Mouse (Mus musculus): ENCODE results near the gene Ksr2. TPM values are rescaled to one million over a fixed set of nuclear protein-coding genes. Genes with fewer than 3 reads are reported as not detected.

The Ksr2 gene
- polyA plus RNA-seq, 1 experiment from 2014 or later = 8.0 TPM

GRCm38 (mm10) chr5:117802071-117802521 lies 388.3 kb downstream of the Ksr2 start:
- no peak overlapping the region for H3K27ac ChIP-seq
- H3K4me2 ChIP-seq (replicated peaks) = no peak overlapping the region
- H3K36me3 ChIP-seq (replicated peaks; ENCODE audit: control insufficient read depth, insufficient read depth) = no peaks in the 10 kb centered on the region
- H3K27me3 ChIP-seq (ENCODE audit: control insufficient read depth, insufficient read depth, low read length) = no peaks in the 10 kb centered on the region
- WGBS = 87% methylated on average over 11 of the region's 11 CpGs
- H3K4me3 ChIP-seq (replicated peaks; ENCODE audit: low read length) = no peak overlapping the region
- no peaks in the 10 kb centered on the region for H3K4me1 ChIP-seq (replicated peaks; ENCODE audit: control insufficient read depth, insufficient read depth, low read length)
- ATAC-seq (ENCODE audit: low FRiP score) (no peak), DNase-seq (ENCODE audit: low spot score) (no peak)
- H3K9me3 ChIP-seq (ENCODE audit: control insufficient read depth, low read length) = no peaks in the 10 kb centered on the region
- H3K9ac ChIP-seq = no peak overlapping the region

- Histone ChIP-seq H3K36me3 (replicated peaks; ENCODE audit: control insufficient read depth, insufficient read depth) (no peaks in the 10 kb centered on the region), H3K4me1 (replicated peaks; ENCODE audit: control insufficient read depth, insufficient read depth, low read length) (no peaks in the 10 kb centered on the region), H3K4me2 (replicated peaks) (no peak overlapping the region), H3K4me3 (replicated peaks; ENCODE audit: low read length) (no peak overlapping the region), H3K27me3 (ENCODE audit: control insufficient read depth, insufficient read depth, low read length) (no peaks in the 10 kb centered on the region), H3K9ac (no peak overlapping the region), H3K27ac (no peak overlapping the region), H3K9me3 (ENCODE audit: control insufficient read depth, low read length) (no peaks in the 10 kb centered on the region)
- DNase-seq (ENCODE audit: low spot score) (no peak), ATAC-seq (ENCODE audit: low FRiP score) (no peak)
- 74% methylated on average over 7 of the region's 7 CpGs for WGBS
Observed at GRCm38 (mm10) chr5:117803551-117803950, 389.8 kb downstream of the Ksr2 start.

- H3K4me3 ChIP-seq (replicated peaks; ENCODE audit: low read length) = no peak overlapping the region
- no peak overlapping the region for H3K4me2 ChIP-seq (replicated peaks)
- H3K36me3 ChIP-seq (replicated peaks; ENCODE audit: control insufficient read depth, insufficient read depth) = no peaks in the 10 kb centered on the region
- H3K9ac ChIP-seq = no peak overlapping the region
- no peaks in the 10 kb centered on the region for H3K27me3 ChIP-seq (ENCODE audit: control insufficient read depth, insufficient read depth, low read length)
- H3K4me1 ChIP-seq (replicated peaks; ENCODE audit: control insufficient read depth, insufficient read depth, low read length) = no peaks in the 10 kb centered on the region
- no peak overlapping the region for H3K27ac ChIP-seq
- ATAC-seq (ENCODE audit: low FRiP score) (no peak), DNase-seq (ENCODE audit: low spot score) (no peak)
- H3K9me3 ChIP-seq (ENCODE audit: control insufficient read depth, low read length) = no peaks in the 10 kb centered on the region
- WGBS = 88% methylated on average over 7 of the region's 7 CpGs
Observed at GRCm38 (mm10) chr5:117810930-117811329, 397.1 kb downstream of the Ksr2 start.

- H3K9ac ChIP-seq = no peak overlapping the region
- H3K27me3 ChIP-seq (ENCODE audit: control insufficient read depth, insufficient read depth, low read length) = no peaks in the 10 kb centered on the region
- no peaks in the 10 kb centered on the region for H3K9me3 ChIP-seq (ENCODE audit: control insufficient read depth, low read length)
- no peak for DNase-seq (ENCODE audit: low spot score)
- WGBS = 41% methylated on average over 6 of the region's 6 CpGs
- no peak overlapping the region for H3K27ac ChIP-seq
- H3K4me2 ChIP-seq (replicated peaks) = no peak overlapping the region
- no peaks in the 10 kb centered on the region for H3K4me1 ChIP-seq (replicated peaks; ENCODE audit: control insufficient read depth, insufficient read depth, low read length)
- no peak overlapping the region for H3K4me3 ChIP-seq (replicated peaks; ENCODE audit: low read length)
- ATAC-seq (ENCODE audit: low FRiP score) = no peak
- no peaks in the 10 kb centered on the region for H3K36me3 ChIP-seq (replicated peaks; ENCODE audit: control insufficient read depth, insufficient read depth)
Observed at GRCm38 (mm10) chr5:117818800-117819199, 405.0 kb downstream of the Ksr2 start.

- H3K27me3 ChIP-seq (ENCODE audit: control insufficient read depth, insufficient read depth, low read length) = no peaks in the 10 kb centered on the region
- H3K9me3 ChIP-seq (ENCODE audit: control insufficient read depth, low read length) = no peaks in the 10 kb centered on the region
- H3K4me3 ChIP-seq (replicated peaks; ENCODE audit: low read length) = no peak overlapping the region
- no peaks in the 10 kb centered on the region for H3K4me1 ChIP-seq (replicated peaks; ENCODE audit: control insufficient read depth, insufficient read depth, low read length)
- no peak overlapping the region for H3K9ac ChIP-seq
- H3K27ac ChIP-seq = no peak overlapping the region
- no peak for ATAC-seq (ENCODE audit: low FRiP score)
- H3K36me3 ChIP-seq (replicated peaks; ENCODE audit: control insufficient read depth, insufficient read depth) = no peaks in the 10 kb centered on the region
- 72% methylated on average over 7 of the region's 7 CpGs for WGBS
- DNase-seq (ENCODE audit: low spot score) = no peak
- H3K4me2 ChIP-seq (replicated peaks) = no peak overlapping the region
Observed at GRCm38 (mm10) chr5:117820445-117820844, 406.6 kb downstream of the Ksr2 start.

GRCm38 (mm10) chr5:117823811-117824210 lies 410.0 kb downstream of the Ksr2 start:
- H3K4me2 ChIP-seq (replicated peaks) = no peak overlapping the region
- no peak for DNase-seq (ENCODE audit: low spot score)
- H3K9ac ChIP-seq = no peak overlapping the region
- H3K36me3 ChIP-seq (replicated peaks; ENCODE audit: control insufficient read depth, insufficient read depth) = no peaks in the 10 kb centered on the region
- WGBS = 98% methylated on average over 9 of the region's 9 CpGs
- no peak for ATAC-seq (ENCODE audit: low FRiP score)
- no peak overlapping the region for H3K4me3 ChIP-seq (replicated peaks; ENCODE audit: low read length)
- no peaks in the 10 kb centered on the region for H3K9me3 ChIP-seq (ENCODE audit: control insufficient read depth, low read length)
- H3K4me1 ChIP-seq (replicated peaks; ENCODE audit: control insufficient read depth, insufficient read depth, low read length) = no peaks in the 10 kb centered on the region
- no peak overlapping the region for H3K27ac ChIP-seq
- H3K27me3 ChIP-seq (ENCODE audit: control insufficient read depth, insufficient read depth, low read length) = no peaks in the 10 kb centered on the region

- Histone ChIP-seq H3K9me3 (ENCODE audit: control insufficient read depth, low read length) (no peaks in the 10 kb centered on the region), H3K9ac (no peak overlapping the region), H3K27me3 (ENCODE audit: control insufficient read depth, insufficient read depth, low read length) (no peaks in the 10 kb centered on the region), H3K4me3 (replicated peaks; ENCODE audit: low read length) (no peak overlapping the region), H3K4me2 (replicated peaks) (no peak overlapping the region), H3K36me3 (replicated peaks; ENCODE audit: control insufficient read depth, insufficient read depth) (no peaks in the 10 kb centered on the region), H3K4me1 (replicated peaks; ENCODE audit: control insufficient read depth, insufficient read depth, low read length) (no peaks in the 10 kb centered on the region), H3K27ac (no peak overlapping the region)
- ATAC-seq (ENCODE audit: low FRiP score) (no peak), DNase-seq (ENCODE audit: low spot score) (no peak)
- 76% methylated on average over 5 of the region's 5 CpGs for WGBS
Observed at GRCm38 (mm10) chr5:117824486-117824885, 410.7 kb downstream of the Ksr2 start.

Other genes starting within 250 kb of the Ksr2 start
- gene Pebp1, start 126.4 kb upstream of the Ksr2 start, polyA plus RNA-seq (2014; fragmentation: Nextera tagmentation; extraction: Ambion mirVana) = 1,042 and 1,087 TPM in 2 replicates
- gene Vsig10, start 94.9 kb upstream of the Ksr2 start, polyA plus RNA-seq (2014; fragmentation: Nextera tagmentation; extraction: Ambion mirVana) = 0.75 and 1.1 TPM in 2 replicates
- gene Wsb2, start 56.7 kb upstream of the Ksr2 start, polyA plus RNA-seq (2014; fragmentation: Nextera tagmentation; extraction: Ambion mirVana) = 292 and 336 TPM in 2 replicates
- 26.0 and 28.6 TPM in 2 replicates for gene Rfc5, start 25.0 kb upstream of the Ksr2 start, polyA plus RNA-seq (2014; fragmentation: Nextera tagmentation; extraction: Ambion mirVana)